Mouse (Mus musculus) E14TG2a.4 (cell line): ENCODE measurements around the gene Abcb7.

ENCODE experiments used
- CTCF ChIP-seq: conservative IDR thresholded peaks from 2 replicates; pipeline ENCODE4 v1.5.1; 2014; ENCODE audit warnings: low read length
- NANOG ChIP-seq: IDR thresholded peaks from 2 replicates; pipeline ENCODE4 v1.6.1; 2014; ENCODE audit warnings: borderline replicate concordance, low read length, mixed read lengths

- TF ChIP-seq CTCF (no peak), NANOG (no peak)
Measured at GRCm38 (mm10) chrX:104355842-104356241, 57.8 kb downstream of the Abcb7 start.
